Mouse (Mus musculus): ENCODE results near the gene Zfp1. TPM values are rescaled to one million over a fixed set of nuclear protein-coding genes. Genes with fewer than 3 reads are reported as not detected.

The Zfp1 gene
- polyA plus RNA-seq, 1 experiment from 2014 or later: 17.5 TPM

GRCm38 (mm10) chr8:111690960-111691445, 47.8 kb downstream of the Zfp1 start, which contains the start of gene Ctrb1:
Gene Ctrb1, minus strand, starts transcription at chr8:111691010.
- H3K4me2 ChIP-seq (ENCODE audit: low read length): no peak within 1 kb of the TSS
- H3K9me3 ChIP-seq (ENCODE audit: control insufficient read depth, low read length): 0 out of 2 replicates have a peak, but pooled peaks cover 3% of the 10 kb centered on the region
- no peak within 1 kb of the TSS for H3K27ac ChIP-seq (replicated peaks in 1 of 2; ENCODE audit: control insufficient read depth in 1 of 2, insufficient read depth in 1 of 2, low read depth in 2 of 2, low read length in 2 of 2)
- no peak within 1 kb of the TSS for H3K9ac ChIP-seq (ENCODE audit: low read length)
- no peaks in the 10 kb centered on the region for H3K36me3 ChIP-seq (ENCODE audit: control insufficient read depth, insufficient read depth, low read length)
- 69% methylated on average over 2 of the region's 2 CpGs for WGBS
- no peaks in the 10 kb centered on the region for H3K27me3 ChIP-seq (ENCODE audit: control insufficient read depth, insufficient read depth, low read length)
- no peak within 1 kb of the TSS for H3K4me3 ChIP-seq (ENCODE audit: control insufficient read depth in 1 of 2, insufficient read depth in 1 of 2, low read depth in 1 of 2, low read length in 2 of 2)
- ATAC-seq (ENCODE audit: insufficient number of reproducible peaks, insufficient read depth, low FRiP score, low read depth): no peak
- H3K4me1 ChIP-seq (ENCODE audit: control insufficient read depth in 2 of 2, insufficient read depth in 2 of 2, low read length in 2 of 2): peaks cover 2 to 7% of the 10 kb centered on the region in 2 experiments; a peak in 2 of 4 replicates

- no peak for ATAC-seq (ENCODE audit: insufficient number of reproducible peaks, insufficient read depth, low FRiP score, low read depth)
- Histone ChIP-seq H3K4me1 (ENCODE audit: control insufficient read depth in 2 of 2, insufficient read depth in 2 of 2, low read length in 2 of 2) (peaks cover 2 to 7% of the 10 kb centered on the region in 2 experiments; a peak in 2 of 4 replicates), H3K9ac (ENCODE audit: low read length) (no peak overlapping the region), H3K27ac (replicated peaks in 1 of 2; ENCODE audit: control insufficient read depth in 1 of 2, insufficient read depth in 1 of 2, low read depth in 2 of 2, low read length in 2 of 2) (no peak overlapping the region), H3K9me3 (ENCODE audit: control insufficient read depth, low read length) (0 out of 2 replicates have a peak, but pooled peaks cover 3% of the 10 kb centered on the region), H3K4me3 (ENCODE audit: control insufficient read depth in 1 of 2, insufficient read depth in 1 of 2, low read depth in 1 of 2, low read length in 2 of 2) (no peak overlapping the region), H3K36me3 (ENCODE audit: control insufficient read depth, insufficient read depth, low read length) (no peaks in the 10 kb centered on the region), H3K27me3 (ENCODE audit: control insufficient read depth, insufficient read depth, low read length) (no peaks in the 10 kb centered on the region), H3K4me2 (ENCODE audit: low read length) (no peak overlapping the region)
- WGBS: 46% methylated on average over 6 of the region's 6 CpGs
These were observed 50.1 kb downstream of the Zfp1 start for GRCm38 (mm10) chr8:111693261-111693741.

GRCm38 (mm10) chr8:111695441-111695840, 52.2 kb downstream of the Zfp1 start:
- no peaks in the 10 kb centered on the region for H3K36me3 ChIP-seq (ENCODE audit: control insufficient read depth, insufficient read depth, low read length)
- 0 out of 2 replicates have a peak, but pooled peaks cover 3% of the 10 kb centered on the region for H3K9me3 ChIP-seq (ENCODE audit: control insufficient read depth, low read length)
- no peak overlapping the region for H3K4me3 ChIP-seq (ENCODE audit: control insufficient read depth in 1 of 2, insufficient read depth in 1 of 2, low read depth in 1 of 2, low read length in 2 of 2)
- H3K27me3 ChIP-seq (ENCODE audit: control insufficient read depth, insufficient read depth, low read length): no peaks in the 10 kb centered on the region
- no peak overlapping the region for H3K9ac ChIP-seq (ENCODE audit: low read length)
- no peak overlapping the region for H3K4me2 ChIP-seq (ENCODE audit: low read length)
- WGBS: 36% methylated on average over 7 of the region's 7 CpGs
- no peak for ATAC-seq (ENCODE audit: insufficient number of reproducible peaks, insufficient read depth, low FRiP score, low read depth)
- H3K4me1 ChIP-seq (ENCODE audit: control insufficient read depth in 2 of 2, insufficient read depth in 2 of 2, low read length in 2 of 2): peaks cover 2 to 7% of the 10 kb centered on the region in 2 experiments; a peak in 2 of 4 replicates
- H3K27ac ChIP-seq (replicated peaks in 1 of 2; ENCODE audit: control insufficient read depth in 1 of 2, insufficient read depth in 1 of 2, low read depth in 2 of 2, low read length in 2 of 2): no peak overlapping the region

- H3K9me3 ChIP-seq (ENCODE audit: control insufficient read depth, low read length): no peaks in the 10 kb centered on the region
- WGBS: 82% methylated on average over 10 of the region's 10 CpGs
- H3K9ac ChIP-seq (ENCODE audit: low read length): no peak overlapping the region
- H3K27ac ChIP-seq (replicated peaks in 1 of 2; ENCODE audit: control insufficient read depth in 1 of 2, insufficient read depth in 1 of 2, low read depth in 2 of 2, low read length in 2 of 2): no peak overlapping the region
- H3K36me3 ChIP-seq (ENCODE audit: control insufficient read depth, insufficient read depth, low read length): no peaks in the 10 kb centered on the region
- H3K27me3 ChIP-seq (ENCODE audit: control insufficient read depth, insufficient read depth, low read length): no peaks in the 10 kb centered on the region
- H3K4me1 ChIP-seq (ENCODE audit: control insufficient read depth in 2 of 2, insufficient read depth in 2 of 2, low read length in 2 of 2): peaks cover 2 to 7% of the 10 kb centered on the region in 2 experiments; a peak in 2 of 4 replicates
- H3K4me3 ChIP-seq (ENCODE audit: control insufficient read depth in 1 of 2, insufficient read depth in 1 of 2, low read depth in 1 of 2, low read length in 2 of 2): no peak overlapping the region
- ATAC-seq (ENCODE audit: insufficient number of reproducible peaks, insufficient read depth, low FRiP score, low read depth): no peak
- no peak overlapping the region for H3K4me2 ChIP-seq (ENCODE audit: low read length)
These were observed 54.5 kb downstream of the Zfp1 start for GRCm38 (mm10) chr8:111697655-111698054.

- Histone ChIP-seq H3K9ac (ENCODE audit: low read length) (no peak overlapping the region), H3K4me2 (ENCODE audit: low read length) (no peak overlapping the region), H3K4me3 (ENCODE audit: control insufficient read depth in 1 of 2, insufficient read depth in 1 of 2, low read depth in 1 of 2, low read length in 2 of 2) (no peak overlapping the region), H3K9me3 (ENCODE audit: control insufficient read depth, low read length) (no peaks in the 10 kb centered on the region), H3K27ac (replicated peaks in 1 of 2; ENCODE audit: control insufficient read depth in 1 of 2, insufficient read depth in 1 of 2, low read depth in 2 of 2, low read length in 2 of 2) (no peak overlapping the region), H3K27me3 (ENCODE audit: control insufficient read depth, insufficient read depth, low read length) (no peaks in the 10 kb centered on the region), H3K4me1 (ENCODE audit: control insufficient read depth in 2 of 2, insufficient read depth in 2 of 2, low read length in 2 of 2) (peaks cover 2 to 7% of the 10 kb centered on the region in 2 experiments; a peak in 2 of 4 replicates), H3K36me3 (ENCODE audit: control insufficient read depth, insufficient read depth, low read length) (no peaks in the 10 kb centered on the region)
- no peak for ATAC-seq (ENCODE audit: insufficient number of reproducible peaks, insufficient read depth, low FRiP score, low read depth)
- WGBS: 35% methylated on average over 1 of the region's 1 CpGs
These were observed 55.8 kb downstream of the Zfp1 start for GRCm38 (mm10) chr8:111699035-111699434.

- Histone ChIP-seq H3K9me3 (ENCODE audit: control insufficient read depth, low read length) (no peaks in the 10 kb centered on the region), H3K36me3 (ENCODE audit: control insufficient read depth, insufficient read depth, low read length) (no peaks in the 10 kb centered on the region), H3K4me3 (ENCODE audit: control insufficient read depth in 1 of 2, insufficient read depth in 1 of 2, low read depth in 1 of 2, low read length in 2 of 2) (no peak overlapping the region), H3K4me1 (ENCODE audit: control insufficient read depth in 2 of 2, insufficient read depth in 2 of 2, low read length in 2 of 2) (peaks cover 3 to 9% of the 10 kb centered on the region in 2 experiments; a peak in 3 of 4 replicates), H3K9ac (ENCODE audit: low read length) (no peak overlapping the region), H3K4me2 (ENCODE audit: low read length) (no peak overlapping the region), H3K27me3 (ENCODE audit: control insufficient read depth, insufficient read depth, low read length) (no peaks in the 10 kb centered on the region), H3K27ac (replicated peaks in 1 of 2; ENCODE audit: control insufficient read depth in 1 of 2, insufficient read depth in 1 of 2, low read depth in 2 of 2, low read length in 2 of 2) (no peak overlapping the region)
- WGBS: 81% methylated on average over 3 of the region's 3 CpGs
- ATAC-seq (ENCODE audit: insufficient number of reproducible peaks, insufficient read depth, low FRiP score, low read depth): no peak
These were observed 57.0 kb downstream of the Zfp1 start for GRCm38 (mm10) chr8:111700201-111700600.

- Histone ChIP-seq H3K9ac (ENCODE audit: low read length) (no peak overlapping the region), H3K4me2 (ENCODE audit: low read length) (no peak overlapping the region), H3K36me3 (ENCODE audit: control insufficient read depth, insufficient read depth, low read length) (no peaks in the 10 kb centered on the region), H3K9me3 (ENCODE audit: control insufficient read depth, low read length) (no peaks in the 10 kb centered on the region), H3K27ac (replicated peaks in 1 of 2; ENCODE audit: control insufficient read depth in 1 of 2, insufficient read depth in 1 of 2, low read depth in 2 of 2, low read length in 2 of 2) (no peak overlapping the region), H3K27me3 (ENCODE audit: control insufficient read depth, insufficient read depth, low read length) (no peaks in the 10 kb centered on the region), H3K4me3 (ENCODE audit: control insufficient read depth in 1 of 2, insufficient read depth in 1 of 2, low read depth in 1 of 2, low read length in 2 of 2) (no peak overlapping the region), H3K4me1 (ENCODE audit: control insufficient read depth in 2 of 2, insufficient read depth in 2 of 2, low read length in 2 of 2) (peaks cover 3 to 10% of the 10 kb centered on the region in 2 experiments; a peak in 3 of 4 replicates)
- ATAC-seq (ENCODE audit: insufficient number of reproducible peaks, insufficient read depth, low FRiP score, low read depth): no peak
- WGBS: 88% methylated on average over 5 of the region's 5 CpGs
These were observed 57.5 kb downstream of the Zfp1 start for GRCm38 (mm10) chr8:111700740-111701139.

GRCm38 (mm10) chr8:111701380-111701779, 58.2 kb downstream of the Zfp1 start:
- 81% methylated on average over 9 of the region's 9 CpGs for WGBS
- Histone ChIP-seq H3K4me3 (ENCODE audit: control insufficient read depth in 1 of 2, insufficient read depth in 1 of 2, low read depth in 1 of 2, low read length in 2 of 2) (no peak overlapping the region), H3K9ac (ENCODE audit: low read length) (no peak overlapping the region), H3K36me3 (ENCODE audit: control insufficient read depth, insufficient read depth, low read length) (no peaks in the 10 kb centered on the region), H3K4me1 (ENCODE audit: control insufficient read depth in 2 of 2, insufficient read depth in 2 of 2, low read length in 2 of 2) (peaks cover 7 to 11% of the 10 kb centered on the region in 2 experiments; a peak in 3 of 4 replicates), H3K27ac (replicated peaks in 1 of 2; ENCODE audit: control insufficient read depth in 1 of 2, insufficient read depth in 1 of 2, low read depth in 2 of 2, low read length in 2 of 2) (no peak overlapping the region), H3K4me2 (ENCODE audit: low read length) (no peak overlapping the region), H3K27me3 (ENCODE audit: control insufficient read depth, insufficient read depth, low read length) (no peaks in the 10 kb centered on the region), H3K9me3 (ENCODE audit: control insufficient read depth, low read length) (no peaks in the 10 kb centered on the region)
- ATAC-seq (ENCODE audit: insufficient number of reproducible peaks, insufficient read depth, low FRiP score, low read depth): no peak
